Mouse (Mus musculus) embryonic fibroblast, embryonic 13.5 days (primary cell): Measurements from ENCODE around the gene Ssrp1.

Experiments
- CTCF ChIP-seq: IDR thresholded peaks from 2 replicates; pipeline ENCODE4 v1.5.1; 2011; ENCODE audit warnings: mild to moderate bottlenecking, control low read depth, low read length, moderate library complexity, borderline replicate concordance; ENCODE audit not compliant: insufficient read depth
- POLR2A ChIP-seq: IDR thresholded peaks from 2 replicates; pipeline ENCODE4 v1.6.1; 2011; ENCODE audit warnings: low read depth, mild to moderate bottlenecking, control low read depth, low read length, moderate library complexity

DNA sequence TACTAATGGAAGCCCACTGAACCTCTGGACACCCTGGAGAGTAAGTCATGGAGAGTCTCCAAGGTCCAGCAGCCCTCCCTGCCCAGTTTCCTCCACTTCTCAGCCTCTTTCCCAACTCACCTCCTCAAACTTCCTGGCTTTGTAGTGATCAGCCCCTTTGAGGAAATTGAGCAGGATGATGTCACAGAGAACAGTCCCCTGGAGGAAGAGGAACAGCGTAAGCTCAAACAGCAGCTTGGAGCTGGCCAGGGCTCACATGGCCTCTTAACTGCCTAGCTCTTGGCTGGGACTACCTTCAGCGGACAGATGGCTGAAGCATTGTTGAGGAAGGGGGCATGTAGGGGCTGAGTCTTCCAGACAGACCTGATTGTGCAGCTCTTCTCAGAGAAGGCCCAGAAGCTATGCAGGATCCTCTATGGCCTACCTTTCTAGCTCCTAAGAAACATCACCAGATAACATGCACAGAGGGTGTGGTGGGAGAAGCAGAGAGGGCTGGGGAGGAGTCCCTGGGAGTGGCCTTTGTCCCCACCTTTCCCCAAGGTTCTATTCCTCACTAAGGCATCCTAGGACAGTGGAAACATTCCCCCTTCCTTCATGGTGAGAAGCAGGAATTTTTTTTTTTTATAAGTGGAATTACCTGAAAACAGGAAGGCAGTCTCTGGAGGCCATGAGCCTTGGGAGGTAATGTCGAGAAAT lies 37.4 kb upstream of the Ssrp1 start:
- no peak for TF ChIP-seq CTCF
- TF ChIP-seq POLR2A = no peak
